Mouse (Mus musculus) adrenal gland, postnatal 10 days (tissue): Measurements from ENCODE around the gene Selenom. TPM values are rescaled to one million over a fixed set of nuclear protein-coding genes. Genes with fewer than 3 reads are reported as not detected.

Source experiments
- DNase-seq: peaks from one replicate; pipeline ENCODE4 v3.0.0; 2021; ENCODE audit warnings: mixed read lengths
- total RNA-seq, 2 experiments: library from RNA; stranded (reverse); gene quantifications; 2 replicates each; pipeline ENCODE4 v1.2.3; 2021

Gene Selenom
- total RNA-seq, 2 experiments from 2014 or later = 42.7 to 43.6 TPM

GRCm38 (mm10) chr11:3549791-3550190 lies 35.3 kb downstream of the Selenom start:
- no peak for DNase-seq

GRCm38 (mm10) chr11:3554976-3555375 lies 40.5 kb downstream of the Selenom start:
- DNase-seq = no peak

- no peak for DNase-seq
Measured at GRCm38 (mm10) chr11:3557852-3558251, 43.4 kb downstream of the Selenom start.

GRCm38 (mm10) chr11:3560202-3560601 lies 45.7 kb downstream of the Selenom start:
- DNase-seq = peak; percentile 38

GRCm38 (mm10) chr11:3563853-3564252 lies 49.4 kb downstream of the Selenom start:
- no peak for DNase-seq

- no peak for DNase-seq
Measured at GRCm38 (mm10) chr11:3564451-3564850, 50.0 kb downstream of the Selenom start.

- DNase-seq = peak; percentile 36
Measured at GRCm38 (mm10) chr11:3566018-3566417, 51.5 kb downstream of the Selenom start.

Other genes starting within 250 kb of the Selenom start
- 10 to 100 TPM; 84.3 to 91.6 TPM for gene Drg1, start 248.3 kb upstream of the Selenom start, total RNA-seq
- 10 to 100 TPM; 31.2 to 38.5 TPM for gene Patz1, start 225.8 kb upstream of the Selenom start, total RNA-seq
- 10 to 100 TPM; 13.3 to 17.8 TPM for gene Pik3ip1, start 184.3 kb upstream of the Selenom start, total RNA-seq
- gene Limk2, start 105.5 kb upstream of the Selenom start, total RNA-seq = 10 to 100 TPM; 23.8 to 33.2 TPM
- 10 to 100 TPM; 28.3 to 30.5 TPM for gene Rnf185, start 62.3 kb upstream of the Selenom start, total RNA-seq
- gene Pla2g3, start 26.4 kb upstream of the Selenom start, total RNA-seq = under 1 TPM in 1 of 2 experiments, not detected in 1; 0.21 TPM
- gene Inpp5j, start 9.9 kb upstream of the Selenom start, total RNA-seq = 1 to 10 TPM in 1 of 2 experiments, under 1 TPM in 1; 0.66 to 1.5 TPM
- gene Smtn, start 25.9 kb downstream of the Selenom start, total RNA-seq = 10 to 100 TPM; 63.4 to 81.0 TPM
- gene Morc2a, start 134.5 kb downstream of the Selenom start, total RNA-seq = 10 to 100 TPM; 33.1 to 44.9 TPM